Mouse (Mus musculus): ENCODE results near the gene Lmod1. TPM values are rescaled to one million over a fixed set of nuclear protein-coding genes. Genes with fewer than 3 reads are reported as not detected.

Gene Lmod1
- total and polyA plus RNA-seq, 3 experiments: not detected

DNA sequence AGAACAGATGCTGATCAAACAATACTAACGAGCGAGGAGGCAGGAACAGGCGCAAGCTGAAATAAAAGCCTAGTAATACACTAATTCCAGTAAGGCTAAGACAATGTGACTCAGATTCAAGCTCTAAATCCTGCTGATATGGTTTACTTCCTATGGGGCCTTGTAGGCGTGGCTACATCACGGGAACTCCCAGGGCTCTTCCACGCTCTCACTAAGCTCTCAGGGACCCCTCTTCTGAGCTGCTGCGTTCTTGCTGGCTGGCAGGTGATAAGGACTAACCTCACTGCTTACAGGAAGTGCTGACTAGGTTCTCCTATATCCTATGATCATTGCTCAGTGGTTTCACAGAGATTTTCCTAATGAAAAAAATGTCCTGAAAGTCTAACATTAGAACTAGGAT lies 80.7 kb downstream of the Lmod1 start:
- dilution Hi-C loops (cut with MboI; ENCODE audit: extremely low pct_ligation_motif_present, extremely low pct_unique_long_range_greater_than_20kb, low sequenced_read_pairs) (no loop called here), in situ Hi-C loops (cut with MboI; ENCODE audit: low pct_ligation_motif_present, low pct_unique_long_range_greater_than_20kb, low sequenced_read_pairs) (no loop called here)
- no peaks in the 10 kb centered on the region for H3K79me2 ChIP-seq (replicated peaks; ENCODE audit: control insufficient read depth, extremely low read depth, insufficient read depth, poor library complexity, severe bottlenecking)
- H3K4me3 ChIP-seq (replicated peaks in 1 of 3; ENCODE audit: low read depth in 2 of 3, low read length in 2 of 3, poor library complexity in 1 of 3): no peak overlapping the region
- peaks cover 68 to 95% of the 10 kb centered on the region in 2 experiments for H3K36me3 ChIP-seq (replicated peaks in 1 of 2; ENCODE audit: control insufficient read depth in 1 of 2, insufficient read depth in 1 of 2, low read length in 1 of 2)
- no peaks in the 10 kb centered on the region for H3K9me3 ChIP-seq (replicated peaks; ENCODE audit: low read length)
- peaks cover 0 to 10% of the 10 kb centered on the region in 2 experiments; a peak in 2 of 4 replicates for H3K4me1 ChIP-seq (ENCODE audit: control insufficient read depth in 1 of 2, insufficient read depth in 2 of 2)
- no peak overlapping the region for H3K27ac ChIP-seq (ENCODE audit: insufficient read depth, low read depth)
- no peak for TF ChIP-seq EP300 (IDR thresholded peaks at IDR 0.05; ENCODE audit: low read length)
- no peak for TF ChIP-seq MYC (IDR thresholded peaks at IDR 0.05; ENCODE audit: low read depth, low read length)
- TF ChIP-seq MAFK (IDR thresholded peaks at IDR 0.05; ENCODE audit: insufficient replicate concordance, low read length): no peak
- TF ChIP-seq USF1 (IDR thresholded peaks at IDR 0.05; ENCODE audit: low read depth, low read length): no peak
- no peak for TF ChIP-seq RCOR1 (conservative IDR thresholded peaks at IDR 0.05; ENCODE audit: low read depth, low read length)
- no peak for TF ChIP-seq CHD2 (IDR thresholded peaks at IDR 0.05; ENCODE audit: low read length)
- TF ChIP-seq POLR2AphosphoS2 (IDR thresholded peaks at IDR 0.05; ENCODE audit: low read depth, low read length): no peak
- TF ChIP-seq USF2 (conservative IDR thresholded peaks at IDR 0.05; ENCODE audit: low read depth, low read length): no peak
- no peak for TF ChIP-seq NELFE (IDR thresholded peaks at IDR 0.05; ENCODE audit: low read depth, low read length)
- no peak for TF ChIP-seq NRF1 (IDR thresholded peaks at IDR 0.05; ENCODE audit: low read depth, low read length)
- no peak for TF ChIP-seq RAD21 (IDR thresholded peaks at IDR 0.05; ENCODE audit: low read depth, low read length)
- no peak for TF ChIP-seq SMC3 (IDR thresholded peaks at IDR 0.05; ENCODE audit: low read depth, low read length)
- TF ChIP-seq JUN (IDR thresholded peaks at IDR 0.05; ENCODE audit: insufficient read depth, low read depth, low read length): no peak
- TF ChIP-seq IRF4 (IDR thresholded peaks at IDR 0.05; ENCODE audit: low read depth, low read length): no peak
- H3K27me3 ChIP-seq (replicated peaks): no peaks in the 10 kb centered on the region
- DNase-seq (ENCODE audit: extremely low read depth): no peak
- no peak overlapping the region for H3K9ac ChIP-seq (ENCODE audit: insufficient read depth, low read depth)
- H3K4me2 ChIP-seq (ENCODE audit: insufficient read depth, low read depth, poor library complexity, severe bottlenecking): no peak overlapping the region

DNA sequence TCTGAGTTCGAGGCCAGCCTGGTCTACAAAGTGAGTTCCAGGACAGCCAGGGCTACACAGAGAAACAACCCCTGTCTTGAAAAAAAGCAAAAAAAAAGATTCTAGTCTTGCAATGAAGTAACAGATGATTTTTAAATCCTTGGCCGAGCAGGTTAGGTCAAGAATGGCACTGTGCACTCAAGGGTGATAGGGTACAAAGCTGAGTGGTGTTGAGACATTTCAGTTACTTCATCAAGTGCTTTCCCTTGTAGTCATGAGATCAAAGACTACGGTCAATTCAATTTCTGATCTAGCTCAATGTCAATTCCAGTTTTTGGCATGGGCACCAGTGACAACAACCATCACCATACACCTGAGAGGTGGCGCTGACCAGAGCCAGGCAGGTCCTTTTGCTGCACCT lies 84.4 kb downstream of the Lmod1 start:
- in situ Hi-C loops (cut with MboI; ENCODE audit: low pct_ligation_motif_present, low pct_unique_long_range_greater_than_20kb, low sequenced_read_pairs) (no loop called here), dilution Hi-C loops (cut with MboI; ENCODE audit: extremely low pct_ligation_motif_present, extremely low pct_unique_long_range_greater_than_20kb, low sequenced_read_pairs) (no loop called here)
- no peaks in the 10 kb centered on the region for H3K9me3 ChIP-seq (replicated peaks; ENCODE audit: low read length)
- peaks cover 69 to 96% of the 10 kb centered on the region in 2 experiments for H3K36me3 ChIP-seq (replicated peaks in 1 of 2; ENCODE audit: control insufficient read depth in 1 of 2, insufficient read depth in 1 of 2, low read length in 1 of 2)
- no peak for DNase-seq (ENCODE audit: extremely low read depth)
- H3K27me3 ChIP-seq (replicated peaks): no peaks in the 10 kb centered on the region
- no peak overlapping the region for H3K27ac ChIP-seq (ENCODE audit: insufficient read depth, low read depth)
- TF ChIP-seq EP300 (IDR thresholded peaks at IDR 0.05; ENCODE audit: low read length): no peak
- TF ChIP-seq SMC3 (IDR thresholded peaks at IDR 0.05; ENCODE audit: low read depth, low read length): no peak
- no peak for TF ChIP-seq GABPA (IDR thresholded peaks at IDR 0.05; ENCODE audit: insufficient replicate concordance, low read depth, low read length)
- no peak for TF ChIP-seq POLR2A (IDR thresholded peaks at IDR 0.05; ENCODE audit: low read depth, low read length)
- no peak for TF ChIP-seq IRF4 (IDR thresholded peaks at IDR 0.05; ENCODE audit: low read depth, low read length)
- no peak overlapping the region for H3K9ac ChIP-seq (ENCODE audit: insufficient read depth, low read depth)
- H3K4me2 ChIP-seq (ENCODE audit: insufficient read depth, low read depth, poor library complexity, severe bottlenecking): no peak overlapping the region
- peaks cover 5% of the 10 kb centered on the region; the same call in 1 of the 2 replicates for H3K79me2 ChIP-seq (replicated peaks; ENCODE audit: control insufficient read depth, extremely low read depth, insufficient read depth, poor library complexity, severe bottlenecking)
- no peak overlapping the region for H3K4me3 ChIP-seq (replicated peaks in 1 of 3; ENCODE audit: low read depth in 2 of 3, low read length in 2 of 3, poor library complexity in 1 of 3)
- peaks cover 0 to 12% of the 10 kb centered on the region in 2 experiments; a peak in 2 of 4 replicates for H3K4me1 ChIP-seq (ENCODE audit: control insufficient read depth in 1 of 2, insufficient read depth in 2 of 2)

Measured in CH12.LX (cell line).